Mouse (Mus musculus) MEL-GATA-1-ER (cell line): ENCODE results near the gene Ubxn10.

Source experiments
- DNase-seq: peaks from one replicate; pipeline ENCODE4 v3.0.0-alpha.2; 2012; ENCODE audit warnings: low read depth; ENCODE audit errors: extremely low read depth

The Ubxn10 gene

GRCm38 (mm10) chr4:138702031-138702430, 34.9 kb downstream of the Ubxn10 start:
- no peak for DNase-seq

- DNase-seq: no peak
Observed at GRCm38 (mm10) chr4:138701111-138701510, 35.9 kb downstream of the Ubxn10 start.

GRCm38 (mm10) chr4:138700184-138700982, 36.6 kb downstream of the Ubxn10 start:
- DNase-seq: no peak

- DNase-seq: no peak
Observed at GRCm38 (mm10) chr4:138698296-138698695, 38.7 kb downstream of the Ubxn10 start.

GRCm38 (mm10) chr4:138697166-138697860, 39.7 kb downstream of the Ubxn10 start:
- no peak for DNase-seq

GRCm38 (mm10) chr4:138696720-138697119, 40.2 kb downstream of the Ubxn10 start:
- DNase-seq: no peak

GRCm38 (mm10) chr4:138693043-138693692, 43.8 kb downstream of the Ubxn10 start:
- no peak for DNase-seq

- DNase-seq: no peak
Observed at GRCm38 (mm10) chr4:138691443-138692181, 45.4 kb downstream of the Ubxn10 start.

GRCm38 (mm10) chr4:138690561-138690960, 46.4 kb downstream of the Ubxn10 start:
- no peak for DNase-seq

GRCm38 (mm10) chr4:138689094-138689512, 47.9 kb downstream of the Ubxn10 start:
- DNase-seq: no peak

GRCm38 (mm10) chr4:138685813-138686212, 51.2 kb downstream of the Ubxn10 start:
- DNase-seq: no peak

GRCm38 (mm10) chr4:138682760-138683159, 54.2 kb downstream of the Ubxn10 start:
- DNase-seq: no peak

- DNase-seq: no peak
Observed at GRCm38 (mm10) chr4:138680124-138680523, 56.8 kb downstream of the Ubxn10 start.

- no peak for DNase-seq
Observed at GRCm38 (mm10) chr4:138677579-138677978, 59.4 kb downstream of the Ubxn10 start.

GRCm38 (mm10) chr4:138676480-138676879, 60.5 kb downstream of the Ubxn10 start:
- no peak for DNase-seq

GRCm38 (mm10) chr4:138672160-138672559, 64.8 kb downstream of the Ubxn10 start:
- no peak for DNase-seq

- DNase-seq: no peak
Observed at GRCm38 (mm10) chr4:138670093-138670889, 66.7 kb downstream of the Ubxn10 start.

- DNase-seq: no peak
Observed at GRCm38 (mm10) chr4:138666521-138666920, 70.4 kb downstream of the Ubxn10 start.

GRCm38 (mm10) chr4:138659936-138660602, 76.9 kb downstream of the Ubxn10 start:
- DNase-seq: no peak
